23 mouse cellular contexts compared by ENCODE assay signal in genomic region chr17:28874216-28874615, GRCm38 (mm10). TPM values are rescaled to one million over a fixed set of nuclear protein-coding genes. Genes with fewer than 3 reads are reported as not detected.
DNase-seq lines count a peak whose midpoint lies in the region; ATAC-seq and TF ChIP-seq lines count a peak whose summit lies in the region.
"Had no signal": no experiment of that assay in that cellular context is flagged by ENCODE, and none has a peak within 500 bp of the region (broad histone marks: within the 10 kb centered on the region; RNA-seq: fewer than 3 reads in every experiment).

No protein-coding gene starts in this region.

- no peak for DNase-seq in frontal cortex, postnatal 14 days (ENCODE audit: low spot score in 2 of 2)
- DNase-seq in left cerebral cortex, adult 2 months (ENCODE audit: extremely low spot score in 1 of 2, low spot score in 2 of 2) = peak in 1 of 2 experiments; percentile 37
- DNase-seq in left cerebral cortex, postnatal 4 days = no peak
- peak; percentile 40 to 85 for DNase-seq in left cerebral cortex, postnatal 25 days (ENCODE audit: low spot score in 2 of 2)
- peak; percentile 60 for DNase-seq in telencephalon, adult 2 months (ENCODE audit: low read depth, low spot score)
- no peak for DNase-seq in kidney, postnatal 36 days
- DNase-seq: layer of hippocampus, adult 9-11 months had no signal

- TF ChIP-seq CTCF in left cerebral cortex, adult 2 months (IDR thresholded peaks at IDR 0.05) = no peak

- intact Hi-C loops in left cerebral cortex, adult 2 months (cut with DNase I) = loop anchor here (2.0 kb wide), 3 partner anchors 47 to 183 kb away; partner anchors contain the start of genes Brpf3, Mapk14 and Slc26a8
- intact Hi-C loops in left cerebral cortex, postnatal 4 days (cut with DNase I) = no loop called here
- intact Hi-C loops in left cerebral cortex, postnatal 25 days (cut with DNase I) = loop anchor here (2.0 kb wide), 2 partner anchors 33 to 129 kb away; no protein-coding TSS in a partner anchor

- peak overlapping the region; percentile 95 for H3K27ac ChIP-seq in left cerebral cortex, adult 2 months
- H3K27ac ChIP-seq: forebrain, embryonic 13.5 days; hindbrain, embryonic 12.5 days; hindbrain, postnatal 0 days; intestine, embryonic 15.5 days; limb, embryonic 13.5 days; lung, embryonic 15.5 days; midbrain, embryonic 10.5 days; neural tube, embryonic 12.5 days had no signal

- H3K4me3 ChIP-seq in left cerebral cortex, adult 2 months = no peak overlapping the region
- H3K4me3 ChIP-seq: forebrain, embryonic 13.5 days; hindbrain, embryonic 12.5 days; intestine, embryonic 15.5 days; limb, embryonic 13.5 days; lung, embryonic 15.5 days; midbrain, embryonic 10.5 days; myocyte; neural tube, embryonic 12.5 days had no signal

- peak; percentile 35; the same call in 1 of the 2 replicates for ATAC-seq in frontal cortex, adult (ENCODE audit: low TSS enrichment)
- ATAC-seq: activated CD4-positive, CD25-positive, alpha-beta regulatory T cell, adult 4 months; forebrain, embryonic 13.5 days; hindbrain, postnatal 0 days had no signal

RNA-seq across cellular contexts. Expression of gene Pnpla1, which starts 16.0 kb away (rescaled TPM):
- total RNA-seq in left cerebral cortex, adult 2 months (2021) = under 1 TPM; 0.61 to 0.66 TPM
- under 1 TPM; 0.22 to 0.42 TPM for total RNA-seq in left cerebral cortex, postnatal 4 days (2021)
- total RNA-seq in left cerebral cortex, postnatal 25 days (2021) = under 1 TPM; 0.46 to 0.57 TPM
- total RNA-seq: CH12.LX; heart, adult 18-20 months; heart, postnatal 36 days had no signal

RNA-seq across cellular contexts. Expression of gene 4930539E08Rik, which starts 40.9 kb away (rescaled TPM):
- total RNA-seq in left cerebral cortex, adult 2 months (2021) = 10 to 100 TPM in 1 of 2 experiments, 1 to 10 TPM in 1; 9.4 to 11.2 TPM
- 1 to 10 TPM; 3.0 to 6.7 TPM for total RNA-seq in left cerebral cortex, postnatal 4 days (2021)
- 10 to 100 TPM in 1 of 2 experiments, 1 to 10 TPM in 1; 9.5 to 11.4 TPM for total RNA-seq in left cerebral cortex, postnatal 25 days (2021)
- total RNA-seq: adrenal gland, adult 2 months; adrenal gland, postnatal 36 days; heart, postnatal 36 days had no signal

Comparison
In these comparisons a context has a peak if more than half of its experiments do, and no peak if none do; other contexts are left out.
1. DNase-seq: peak in left cerebral cortex, postnatal 25 days (2 of 2) and telencephalon, adult 2 months (single experiment); none in frontal cortex, postnatal 14 days (0 of 2), left cerebral cortex, postnatal 4 days (single experiment) and kidney, postnatal 36 days (0 of 2).